Mouse (Mus musculus) stomach, embryonic 14.5 days (tissue): ENCODE measurements around the gene Frmd6. TPM values are rescaled to one million over a fixed set of nuclear protein-coding genes. Genes with fewer than 3 reads are reported as not detected.

ENCODE experiments used
- ATAC-seq: fragments of 200-750 bp; cut with Nextera tagmentation; 2 replicates; pipeline ENCODE4 v1.8.0; 2017; ENCODE audit warnings: low read depth, moderate TSS enrichment; ENCODE audit not compliant: insufficient number of reproducible peaks, insufficient read depth, low FRiP score
- H3K27ac ChIP-seq: fragments of 300-500 bp; sonication (generic); 2 replicates; pipeline ENCODE4 v1.5.1; 2014; ENCODE audit warnings: mild to moderate bottlenecking, low read length, moderate library complexity, mixed read lengths
- H3K27me3 ChIP-seq: fragments of 300-500 bp; sonication (generic); 2 replicates; pipeline ENCODE4 v1.6.1; 2014; ENCODE audit warnings: low read length, control low read depth, mixed read lengths; ENCODE audit not compliant: control insufficient read depth, insufficient read depth
- H3K36me3 ChIP-seq: fragments of 300-500 bp; sonication (generic); 2 replicates; pipeline ENCODE4 v1.6.1; 2014; ENCODE audit warnings: mild to moderate bottlenecking, control low read depth, low read length, moderate library complexity, mixed read lengths; ENCODE audit not compliant: control insufficient read depth, insufficient read depth
- H3K4me1 ChIP-seq: fragments of 300-500 bp; sonication (generic); 2 replicates; pipeline ENCODE4 v1.6.1; 2014; ENCODE audit warnings: low read length, control low read depth, mixed read lengths; ENCODE audit not compliant: control insufficient read depth, insufficient read depth
- H3K4me2 ChIP-seq: fragments of 300-500 bp; sonication (generic); replicated peaks from 2 replicates; pipeline ENCODE4 v1.6.1; 2014; ENCODE audit warnings: low read depth, low read length, control low read depth
- H3K4me3 ChIP-seq: fragments of 300-500 bp; sonication (generic); 2 replicates; pipeline ENCODE4 v1.5.1; 2014; ENCODE audit warnings: low read depth, low read length, control low read depth
- H3K9ac ChIP-seq: fragments of 300-500 bp; sonication (generic); replicated peaks from 2 replicates; pipeline ENCODE4 v1.6.1; 2014; ENCODE audit warnings: low read depth, mild to moderate bottlenecking, control low read depth, low read length, moderate library complexity, mixed read lengths
- H3K9me3 ChIP-seq: fragments of 300-500 bp; sonication (generic); 2 replicates; pipeline ENCODE4 v1.6.1; 2016; ENCODE audit warnings: low read depth, low read length, control low read depth; ENCODE audit not compliant: control insufficient read depth
- WGBS: fragments of 180-500 bp; shearing (Covaris S2); extraction: QIAGEN DNeasy Blood & Tissue Kit; methylation state at CpG from one replicate; pipeline ENCODE4 v1.1.7; 2014; 5-methylcytosine and 5-hydroxymethylcytosine counted together
- polyA plus RNA-seq: library from polyadenylated mRNA; unstranded; fragments of >200 nt; fragmentation: Nextera tagmentation; extraction: Ambion mirVana; gene quantifications from 2 replicates; pipeline ENCODE4 v1.2.1, GENCODE M21; 2014

Gene Frmd6
- 32.5 and 36.2 TPM in 2 replicates for polyA plus RNA-seq

DNA sequence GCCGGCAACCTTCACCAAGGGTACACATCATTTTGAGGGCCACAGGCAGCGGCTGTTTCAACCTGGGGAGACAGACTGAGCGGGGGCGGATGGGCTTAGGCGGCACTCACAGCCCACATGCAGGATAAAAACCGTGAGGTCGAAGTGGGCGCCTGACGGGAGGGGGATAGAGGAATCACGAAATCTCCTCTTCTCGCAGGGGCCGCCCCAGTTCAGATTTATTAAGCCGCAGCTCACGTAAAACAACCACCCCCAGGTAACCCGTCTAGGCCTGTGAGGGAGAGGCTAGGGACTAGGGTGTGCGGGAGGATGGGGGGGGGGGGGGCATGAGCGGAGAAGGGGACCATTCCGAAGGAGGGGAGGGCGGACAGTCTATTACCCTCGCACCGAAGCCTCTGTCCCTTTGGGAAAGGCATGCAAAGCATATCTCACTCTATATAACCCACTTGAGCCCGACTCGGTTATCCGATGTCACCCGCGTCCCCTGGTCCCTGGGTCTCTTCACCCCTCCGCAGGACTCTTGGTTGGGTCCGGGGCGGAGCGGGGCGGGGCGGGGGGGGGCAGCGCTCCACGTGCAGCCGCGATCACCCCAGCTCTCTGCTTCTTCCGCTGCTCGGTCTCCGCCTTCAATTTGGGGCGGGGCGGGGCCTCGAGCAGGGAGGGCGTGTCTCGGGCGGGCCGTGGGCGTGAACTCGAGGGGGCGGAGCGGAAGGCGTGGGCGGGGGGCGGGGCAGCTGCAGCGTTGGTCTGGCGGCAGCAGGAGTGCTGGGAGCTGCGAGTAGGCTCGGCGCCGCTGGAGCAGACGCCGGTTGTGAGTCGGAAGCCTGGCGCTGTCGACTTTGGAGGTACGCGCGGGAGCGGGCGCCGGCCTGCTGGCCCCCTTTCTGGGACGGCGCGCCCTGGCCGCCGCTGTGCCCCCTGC is at the start of gene Frmd6:
TSS of gene Frmd6 (plus strand) at position 786 of the 922 bp plus-strand sequence.
- under 1% methylated on average over 67 of the region's 75 CpGs for WGBS
- Histone ChIP-seq H3K27me3 (no peaks in the 10 kb centered on the region), H3K27ac (peak within 1 kb of the TSS; percentile 99), H3K9ac (peak within 1 kb of the TSS; percentile 81), H3K4me2 (peak within 1 kb of the TSS; percentile 77), H3K4me3 (peak within 1 kb of the TSS; percentile 80), H3K4me1 (peaks cover 13% of the 10 kb centered on the region; the same call in 1 of the 2 replicates), H3K36me3 (no peaks in the 10 kb centered on the region), H3K9me3 (no peaks in the 10 kb centered on the region)
- ATAC-seq: peak; percentile 93

DNA sequence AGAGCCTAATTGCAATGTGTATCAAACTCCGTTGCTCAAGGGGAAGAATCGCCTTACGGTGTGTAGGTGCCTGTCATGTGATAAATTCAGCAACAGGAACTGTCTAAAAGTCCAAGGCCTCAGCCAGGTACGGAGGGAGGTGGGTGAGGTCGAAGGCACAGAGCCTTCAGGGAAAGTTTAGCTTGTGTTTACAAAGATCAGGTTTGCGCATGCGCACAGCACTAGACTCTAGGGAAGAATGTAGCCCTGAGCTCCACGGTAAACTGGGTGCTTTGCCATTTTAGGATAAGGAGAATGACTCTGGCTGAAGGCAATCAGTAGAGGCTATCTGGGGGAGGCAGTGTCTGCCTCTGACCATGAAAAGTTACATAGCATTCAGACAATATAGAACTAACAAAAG is 49.7 kb upstream of the Frmd6 start:
- Histone ChIP-seq H3K36me3 (no peaks in the 10 kb centered on the region), H3K27me3 (no peaks in the 10 kb centered on the region), H3K27ac (no peak overlapping the region), H3K9me3 (no peaks in the 10 kb centered on the region), H3K4me2 (no peak overlapping the region), H3K9ac (no peak overlapping the region), H3K4me3 (no peak overlapping the region), H3K4me1 (no peaks in the 10 kb centered on the region)
- 0 out of 2 replicates have a peak, but pooled peaks have one; percentile 63 for ATAC-seq
- WGBS: 73% methylated on average over 8 of the region's 8 CpGs

DNA sequence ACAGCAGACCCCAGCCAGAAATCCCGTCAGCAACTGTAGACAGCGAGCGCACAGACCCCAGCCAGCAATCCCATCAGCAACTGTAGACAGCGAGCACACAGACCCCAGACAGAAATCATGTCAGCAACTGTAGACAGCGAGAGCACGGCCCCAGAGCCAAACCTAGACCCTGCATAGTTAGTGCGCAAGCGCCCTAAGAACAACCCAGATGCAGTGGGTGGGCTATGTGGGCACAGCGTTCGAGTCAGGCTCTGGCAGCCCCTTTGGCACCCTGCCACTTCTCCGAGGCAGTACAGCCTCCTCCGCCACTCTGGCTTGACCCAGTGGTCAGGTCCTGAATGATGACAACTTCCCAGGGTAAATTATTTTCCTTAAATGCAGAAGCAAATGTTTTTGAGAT is 48.6 kb upstream of the Frmd6 start:
- no peaks in the 10 kb centered on the region for H3K27me3 ChIP-seq
- H3K9ac ChIP-seq: no peak overlapping the region
- H3K36me3 ChIP-seq: no peaks in the 10 kb centered on the region
- no peaks in the 10 kb centered on the region for H3K4me1 ChIP-seq
- H3K4me3 ChIP-seq: no peak overlapping the region
- 61% methylated on average over 12 of the region's 12 CpGs for WGBS
- ATAC-seq: no peak
- H3K9me3 ChIP-seq: no peaks in the 10 kb centered on the region
- no peak overlapping the region for H3K27ac ChIP-seq
- no peak overlapping the region for H3K4me2 ChIP-seq

DNA sequence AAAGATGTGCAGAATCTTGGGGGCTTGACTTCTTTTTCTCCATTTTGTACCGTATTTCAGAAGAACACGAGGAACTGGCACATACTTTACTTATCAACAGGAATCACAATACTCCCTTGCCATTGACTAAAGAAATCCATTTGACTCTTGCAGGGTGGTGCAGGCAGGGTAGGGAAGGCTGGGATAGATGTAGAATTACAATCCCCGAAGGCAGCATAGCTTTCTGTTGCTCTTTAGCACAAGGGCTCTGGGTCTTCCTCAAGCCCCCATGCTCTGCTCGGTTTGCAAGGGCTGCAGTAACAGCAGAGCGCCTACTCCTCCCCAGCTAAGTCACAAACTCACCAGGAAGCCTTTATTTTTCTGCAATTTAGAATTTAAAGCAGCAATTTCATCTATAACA is 47.8 kb upstream of the Frmd6 start:
- H3K27ac ChIP-seq: no peak overlapping the region
- no peaks in the 10 kb centered on the region for H3K27me3 ChIP-seq
- H3K4me3 ChIP-seq: no peak overlapping the region
- 62% methylated on average over 5 of the region's 5 CpGs for whole genome bisulfite sequencing
- no peaks in the 10 kb centered on the region for H3K36me3 ChIP-seq
- no peaks in the 10 kb centered on the region for H3K4me1 ChIP-seq
- H3K9me3 ChIP-seq: no peaks in the 10 kb centered on the region
- no peak overlapping the region for H3K4me2 ChIP-seq
- H3K9ac ChIP-seq: no peak overlapping the region
- ATAC-seq: no peak

DNA sequence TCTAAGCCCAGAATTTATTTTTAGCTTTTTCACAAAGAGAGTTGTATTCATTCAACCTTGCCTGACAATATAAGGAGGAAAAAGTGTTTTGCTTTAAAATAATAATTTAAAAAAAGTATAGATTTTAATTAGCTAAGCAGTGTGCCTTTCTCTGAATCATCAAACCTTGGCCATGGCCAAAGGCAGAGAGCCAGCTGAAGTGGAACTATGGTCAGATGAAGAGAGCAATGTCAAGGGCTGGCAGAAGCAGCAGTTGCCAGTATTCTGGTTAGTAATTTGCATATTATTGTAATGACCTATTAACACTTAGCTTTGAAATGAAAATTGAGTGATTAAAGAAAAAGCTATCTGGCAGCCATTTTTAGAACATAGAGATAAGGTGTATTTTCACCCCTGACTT is 47.4 kb upstream of the Frmd6 start:
- H3K4me1 ChIP-seq: no peaks in the 10 kb centered on the region
- ATAC-seq: no peak
- no peaks in the 10 kb centered on the region for H3K9me3 ChIP-seq
- H3K4me2 ChIP-seq: no peak overlapping the region
- H3K27me3 ChIP-seq: no peaks in the 10 kb centered on the region
- no peak overlapping the region for H3K9ac ChIP-seq
- H3K4me3 ChIP-seq: no peak overlapping the region
- no peaks in the 10 kb centered on the region for H3K36me3 ChIP-seq
- no peak overlapping the region for H3K27ac ChIP-seq

DNA sequence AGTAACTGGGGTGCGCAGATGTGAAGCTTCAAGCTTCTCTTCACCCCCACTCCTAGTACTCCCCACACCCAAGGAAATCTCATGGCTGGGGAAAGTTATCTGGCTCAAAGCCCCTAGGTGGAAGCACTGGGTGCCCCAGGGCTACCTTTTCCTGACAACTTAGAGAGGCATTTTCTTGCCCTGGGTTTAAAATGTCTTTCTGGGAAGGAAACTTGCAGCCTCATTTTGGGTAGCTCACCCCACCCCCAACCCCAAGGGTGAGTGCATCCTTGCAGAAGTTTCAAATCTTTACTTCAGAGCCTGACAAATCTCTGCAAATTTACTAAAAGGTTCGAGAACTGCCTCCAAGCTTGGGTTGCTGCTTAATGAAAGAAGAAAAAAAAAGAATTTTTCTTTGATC is 47.0 kb upstream of the Frmd6 start:
- ATAC-seq: no peak
- no peak overlapping the region for H3K27ac ChIP-seq
- no peaks in the 10 kb centered on the region for H3K27me3 ChIP-seq
- H3K9ac ChIP-seq: no peak overlapping the region
- no peaks in the 10 kb centered on the region for H3K36me3 ChIP-seq
- H3K4me1 ChIP-seq: no peaks in the 10 kb centered on the region
- no peaks in the 10 kb centered on the region for H3K9me3 ChIP-seq
- 79% methylated on average over 2 of the region's 2 CpGs for WGBS
- H3K4me3 ChIP-seq: no peak overlapping the region
- no peak overlapping the region for H3K4me2 ChIP-seq

DNA sequence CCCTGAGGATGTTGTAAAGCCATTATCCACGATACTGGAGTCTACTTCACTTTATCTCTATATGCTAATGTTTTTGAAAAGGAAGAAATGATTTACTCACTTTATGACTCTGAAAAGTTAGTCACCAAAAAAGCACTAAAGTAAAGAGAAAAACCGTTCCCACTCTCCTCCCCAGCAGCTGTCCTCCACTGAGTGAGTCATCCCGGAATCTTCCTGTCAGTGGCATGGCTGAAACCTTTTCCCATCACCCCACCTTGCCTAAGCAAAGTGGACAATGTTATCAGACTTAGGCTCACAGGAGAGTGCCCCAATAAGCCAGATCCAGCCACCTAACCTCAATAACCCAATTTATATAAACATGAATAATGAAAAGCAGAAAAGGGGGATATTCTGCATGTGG is 46.6 kb upstream of the Frmd6 start:
- H3K36me3 ChIP-seq: no peaks in the 10 kb centered on the region
- WGBS: 50% methylated on average over 3 of the region's 3 CpGs
- H3K4me2 ChIP-seq: no peak overlapping the region
- ATAC-seq: no peak
- H3K9me3 ChIP-seq: no peaks in the 10 kb centered on the region
- H3K4me3 ChIP-seq: no peak overlapping the region
- no peaks in the 10 kb centered on the region for H3K27me3 ChIP-seq
- no peak overlapping the region for H3K27ac ChIP-seq
- no peak overlapping the region for H3K9ac ChIP-seq
- no peaks in the 10 kb centered on the region for H3K4me1 ChIP-seq

DNA sequence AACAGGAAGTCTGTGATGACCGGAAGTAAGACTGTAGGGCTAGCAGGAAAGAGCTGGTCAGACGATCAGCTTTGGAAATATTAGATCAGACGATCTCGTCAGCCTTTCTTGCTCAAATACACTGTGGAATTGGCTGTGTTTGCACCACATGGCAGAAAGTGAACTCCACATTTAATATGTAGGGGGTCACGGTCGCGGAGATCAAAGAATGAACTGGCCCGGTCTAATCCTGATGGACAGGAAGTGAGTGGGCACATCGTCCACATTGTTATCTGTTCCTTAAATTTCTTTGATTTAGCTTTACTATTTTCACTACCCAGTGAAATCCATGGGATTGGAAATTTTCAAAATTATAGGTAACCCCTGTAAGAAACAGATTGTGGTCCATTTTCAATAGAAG is 42.3 kb upstream of the Frmd6 start:
- WGBS: 51% methylated on average over 9 of the region's 9 CpGs
- Histone ChIP-seq H3K4me2 (no peak overlapping the region), H3K9ac (no peak overlapping the region), H3K27me3 (no peaks in the 10 kb centered on the region), H3K4me1 (no peaks in the 10 kb centered on the region), H3K4me3 (no peak overlapping the region), H3K27ac (no peak overlapping the region), H3K36me3 (no peaks in the 10 kb centered on the region), H3K9me3 (no peaks in the 10 kb centered on the region)
- ATAC-seq: no peak
